Mouse (Mus musculus): ENCODE results near the gene Ntm.

The Ntm gene

DNA sequence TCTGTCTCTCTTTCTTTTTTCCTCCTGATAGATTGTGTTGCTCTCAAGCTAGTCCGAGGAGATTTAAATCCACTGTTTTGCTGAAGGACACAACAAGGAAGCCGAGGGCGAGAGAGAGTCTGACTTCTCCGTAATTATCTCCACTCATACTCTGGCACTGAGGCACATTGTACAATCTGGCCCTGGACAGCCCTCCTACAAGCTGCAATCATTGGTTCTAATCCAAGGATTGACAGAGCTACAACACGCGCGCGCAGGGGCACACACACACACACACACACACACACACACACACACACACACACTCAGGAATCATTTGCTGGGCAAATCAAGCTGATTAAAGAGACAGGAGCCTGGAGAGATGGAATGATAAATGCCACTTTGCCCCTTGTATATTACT, at the start of gene Ntm:
Gene Ntm (minus strand): TSS at position 164 of the 400 bp plus-strand sequence.
- in situ Hi-C loops (cut with MboI, MseI): loop anchor here (10.0 kb wide), 1 partner anchor 1012 kb away; no protein-coding TSS in a partner anchor

DNA sequence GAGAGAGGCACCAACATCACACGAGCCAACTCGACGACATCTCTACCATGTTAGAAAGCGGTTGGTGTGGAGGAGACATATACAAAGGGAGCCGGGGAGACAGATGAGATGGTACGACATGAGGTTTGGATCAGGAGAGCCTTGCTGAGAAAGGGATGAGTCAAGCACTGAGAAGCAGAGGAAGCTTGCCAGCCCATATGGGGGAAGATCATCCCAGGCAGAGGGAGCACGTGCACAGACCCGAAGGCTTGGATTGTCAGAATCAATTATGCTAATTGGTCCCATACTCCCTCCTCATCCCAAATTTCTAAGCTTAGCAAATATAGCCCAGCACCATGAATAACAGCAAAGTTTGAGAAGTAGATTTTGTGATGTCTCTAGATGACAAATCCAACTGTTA, 42.8 kb upstream of the Ntm start:
- in situ Hi-C loops (cut with MboI, MseI): no loop called here

DNA sequence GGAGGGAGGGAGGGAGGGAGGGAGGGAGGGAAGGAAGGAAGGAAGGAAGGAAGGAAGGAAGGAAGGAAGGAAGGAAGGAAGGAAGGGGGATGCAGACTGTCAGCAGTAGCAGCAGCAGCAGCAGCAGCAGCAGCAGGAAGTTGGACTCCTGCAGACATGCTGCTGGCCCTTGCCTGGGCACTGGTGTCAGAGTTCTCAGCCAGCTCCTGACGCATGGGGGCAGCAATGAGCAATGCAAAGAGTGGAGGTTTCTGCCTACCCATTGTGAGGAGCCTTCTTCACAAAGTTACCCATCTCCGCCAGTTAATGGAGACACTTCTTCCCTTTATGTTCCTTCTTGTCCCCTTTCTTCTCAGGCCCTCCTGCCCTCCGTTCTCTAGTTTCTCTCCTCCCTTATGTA, 40.7 kb upstream of the Ntm start:
- in situ Hi-C loops (cut with MboI, MseI): no loop called here

DNA sequence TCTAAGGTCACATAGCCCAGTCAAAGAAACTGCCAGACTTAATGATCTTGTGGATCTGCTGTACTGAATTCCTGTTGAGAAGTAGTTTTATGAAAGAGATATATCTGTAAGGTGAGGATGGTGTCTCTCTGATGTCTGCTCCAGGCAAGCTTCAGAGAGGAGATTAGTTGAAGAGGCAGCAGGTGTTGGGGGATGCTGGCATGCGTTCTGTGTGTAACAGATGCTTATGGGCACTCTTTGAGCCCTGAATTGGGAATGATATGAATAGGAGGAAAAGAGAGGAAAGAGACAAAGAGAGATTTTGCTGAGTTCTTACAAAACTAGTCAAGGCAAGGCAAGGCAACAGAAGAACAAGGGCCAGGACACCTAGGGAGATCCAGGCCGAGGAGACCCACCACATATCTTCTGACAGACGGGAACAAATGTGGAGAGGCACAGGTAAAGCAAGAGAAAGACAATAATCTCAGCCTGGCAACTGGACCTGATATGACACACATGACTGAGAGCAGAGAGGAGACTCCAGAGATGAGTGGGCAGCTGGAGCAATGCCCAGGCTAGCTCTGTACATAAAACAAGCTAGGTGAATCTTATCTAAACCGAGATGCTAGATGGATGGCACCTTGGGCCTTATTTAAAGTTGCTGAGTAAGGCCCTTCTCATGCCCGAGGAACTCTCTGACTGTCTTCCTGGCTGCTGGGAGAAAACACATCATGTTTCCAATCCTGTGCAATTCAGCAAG, 18.4 kb upstream of the Ntm start:
- in situ Hi-C loops (cut with MboI, MseI): no loop called here

DNA sequence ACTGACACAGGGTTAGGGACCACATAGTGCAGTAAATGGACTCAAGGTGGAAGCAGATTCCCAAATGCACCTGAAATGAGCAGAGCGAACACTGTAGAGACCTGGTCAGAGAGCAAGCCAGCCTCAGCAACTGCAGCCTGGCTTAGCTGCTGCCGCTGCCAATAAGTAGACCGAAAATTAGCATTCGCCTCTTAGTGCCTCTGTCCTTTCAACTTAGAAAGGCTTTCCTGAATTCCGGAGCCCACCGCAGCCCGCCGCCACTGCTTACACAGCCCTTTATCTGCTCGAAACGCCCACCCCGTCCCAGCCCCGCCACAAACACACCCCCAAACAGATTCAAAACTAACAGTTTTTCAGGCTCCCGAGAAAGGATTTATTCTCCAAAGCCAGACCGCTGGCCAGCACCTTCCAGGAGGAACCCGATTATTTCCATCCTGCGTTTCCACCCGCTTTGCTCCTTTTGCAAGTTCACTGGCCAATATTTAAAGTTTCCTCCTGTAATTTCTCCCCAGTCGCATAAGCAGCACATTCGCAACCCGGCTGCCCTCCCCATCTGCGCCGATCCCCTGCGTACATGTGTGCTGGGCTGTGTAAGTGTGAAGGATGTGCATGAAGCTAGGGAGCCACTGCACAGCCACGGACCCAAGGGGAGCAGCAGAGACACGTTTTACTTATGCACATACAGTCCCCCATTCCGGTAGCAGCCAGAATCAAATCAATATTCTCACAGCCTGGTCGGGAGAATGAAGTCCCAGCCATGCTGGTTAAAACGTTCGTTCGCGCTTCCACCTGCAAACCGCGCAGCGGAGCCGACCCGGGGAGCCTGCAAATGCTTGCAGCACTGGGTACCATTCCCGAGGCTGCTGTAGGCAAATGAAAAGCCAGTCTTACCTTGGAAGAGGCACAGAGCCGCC, 730 bp downstream of the Ntm start:
- in situ Hi-C loops (cut with MboI, MseI): loop anchor here (10.0 kb wide), 1 partner anchor 1013 kb away; no protein-coding TSS in a partner anchor

DNA sequence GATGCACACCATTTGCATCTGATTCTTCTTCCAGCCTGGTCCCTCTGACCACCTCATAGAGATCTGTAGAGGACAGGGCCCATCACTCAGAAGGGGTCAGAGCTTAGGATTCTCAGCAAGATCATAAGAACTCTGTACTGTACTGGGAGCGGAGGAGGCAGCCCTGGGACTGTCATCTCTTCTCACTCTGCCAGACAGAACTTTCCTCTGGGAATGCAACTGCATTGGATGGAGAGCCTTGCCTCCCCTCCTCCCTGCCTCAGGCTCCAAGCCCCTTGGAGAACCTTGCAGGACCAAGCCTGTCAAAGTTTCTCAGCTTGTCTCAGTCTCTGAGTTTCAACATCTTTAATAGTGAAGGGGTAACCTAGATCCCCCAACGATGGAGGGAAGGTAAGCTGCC, 1.4 kb downstream of the Ntm start:
- in situ Hi-C loops (cut with MboI, MseI): loop anchor here (10.0 kb wide), 1 partner anchor 1013 kb away; no protein-coding TSS in a partner anchor

DNA sequence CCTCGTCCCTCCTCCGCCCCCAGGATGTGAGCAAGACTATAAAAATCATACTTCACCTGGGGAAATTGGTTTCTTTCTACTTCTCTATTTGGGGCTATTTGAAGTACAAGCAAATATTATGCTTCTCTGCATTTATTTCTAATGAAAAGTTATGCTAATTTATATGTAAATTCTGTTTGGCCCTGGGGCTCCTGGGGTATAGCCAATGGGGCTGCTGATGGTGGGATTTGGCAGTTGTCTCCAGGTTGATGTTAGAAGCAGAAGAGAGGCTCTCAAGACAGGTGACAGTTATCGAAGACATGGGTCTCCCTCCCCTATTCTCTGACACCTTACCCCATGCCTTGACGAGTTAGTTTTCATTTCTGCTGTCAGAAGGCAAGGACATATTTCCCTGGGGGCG, 2.2 kb downstream of the Ntm start:
- in situ Hi-C loops (cut with MboI, MseI): loop anchor here (10.0 kb wide), 1 partner anchor 1014 kb away; no protein-coding TSS in a partner anchor

DNA sequence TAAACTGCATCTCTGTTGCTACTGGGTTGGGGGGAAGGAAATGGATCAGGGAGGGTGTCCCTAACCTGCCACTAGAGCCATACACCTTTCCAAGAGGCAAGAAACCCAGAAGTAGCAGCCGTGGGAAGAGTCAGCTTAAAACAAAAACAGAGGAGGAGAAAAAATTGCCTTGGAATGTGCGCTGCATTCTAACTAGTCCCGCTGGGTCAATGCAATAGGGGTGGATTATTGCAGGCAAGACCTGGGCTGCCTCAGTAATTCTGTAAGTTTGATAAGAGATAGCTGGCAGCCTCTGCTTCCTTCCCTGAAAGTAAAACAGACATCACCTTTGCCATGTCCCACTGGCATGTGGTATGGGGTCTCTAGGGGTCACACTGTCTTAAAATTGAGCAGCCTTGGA, 2.7 kb downstream of the Ntm start:
- in situ Hi-C loops (cut with MboI, MseI): loop anchor here (10.0 kb wide), 1 partner anchor 1015 kb away; no protein-coding TSS in a partner anchor

DNA sequence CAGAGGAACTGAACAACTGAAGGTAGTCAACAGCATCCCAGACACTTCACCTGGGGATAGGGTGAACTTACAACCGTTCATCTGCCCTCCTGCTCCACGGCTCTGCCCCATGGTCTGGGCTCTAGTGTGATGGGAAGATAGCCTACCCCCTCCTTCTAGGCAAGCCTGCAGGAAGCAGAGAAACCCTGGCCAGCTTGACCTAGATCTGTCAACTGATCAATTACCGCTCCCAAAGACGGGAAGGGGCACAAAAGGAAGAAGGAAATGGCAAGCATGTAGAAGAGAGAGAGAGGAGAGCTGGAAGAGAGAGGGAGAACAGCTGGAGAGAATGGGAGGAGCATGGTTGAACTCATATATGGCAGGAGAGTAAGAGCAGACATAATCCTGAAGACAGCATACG, 6.0 kb downstream of the Ntm start:
- in situ Hi-C loops (cut with MboI, MseI): no loop called here

DNA sequence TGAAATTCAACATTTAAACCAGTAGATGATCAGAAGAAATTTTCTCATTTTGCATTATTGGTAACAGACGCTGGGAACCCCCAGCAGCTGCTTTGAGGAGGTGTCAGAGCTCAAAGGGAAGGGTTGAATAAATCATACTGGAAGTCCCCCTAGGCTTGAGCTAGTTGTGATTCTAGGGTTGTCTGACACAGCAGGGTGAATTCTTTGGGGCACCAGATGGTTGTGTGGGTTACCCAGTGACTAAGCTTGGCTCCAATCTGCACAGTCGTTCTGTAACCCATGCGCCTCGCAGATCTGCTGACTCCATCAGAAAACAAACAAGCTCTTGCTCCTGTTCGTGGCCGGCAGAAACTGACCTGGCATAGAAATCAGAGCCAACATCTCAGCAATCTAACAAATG, 8.9 kb downstream of the Ntm start:
- in situ Hi-C loops (cut with MboI, MseI): no loop called here

DNA sequence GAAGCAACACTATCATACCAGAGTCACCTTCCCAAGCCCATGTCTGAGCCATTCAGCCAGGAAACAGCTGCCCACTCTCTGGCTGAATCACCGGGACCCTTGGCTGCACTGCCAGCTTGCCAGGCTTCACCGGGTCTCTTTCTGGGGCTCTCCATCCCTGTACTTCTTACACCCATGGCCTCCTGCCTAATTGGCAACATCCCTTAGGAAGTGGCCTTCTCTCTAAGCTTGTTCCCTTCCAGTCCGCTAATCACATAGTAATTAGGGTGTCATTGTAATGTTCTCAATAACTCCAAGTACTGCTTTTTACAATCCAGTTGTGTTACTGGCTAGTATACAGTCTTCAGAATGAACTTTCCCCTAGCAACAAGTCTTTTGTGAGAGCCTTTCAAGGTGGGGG, 13.9 kb downstream of the Ntm start:
- in situ Hi-C loops (cut with MboI, MseI): no loop called here

DNA sequence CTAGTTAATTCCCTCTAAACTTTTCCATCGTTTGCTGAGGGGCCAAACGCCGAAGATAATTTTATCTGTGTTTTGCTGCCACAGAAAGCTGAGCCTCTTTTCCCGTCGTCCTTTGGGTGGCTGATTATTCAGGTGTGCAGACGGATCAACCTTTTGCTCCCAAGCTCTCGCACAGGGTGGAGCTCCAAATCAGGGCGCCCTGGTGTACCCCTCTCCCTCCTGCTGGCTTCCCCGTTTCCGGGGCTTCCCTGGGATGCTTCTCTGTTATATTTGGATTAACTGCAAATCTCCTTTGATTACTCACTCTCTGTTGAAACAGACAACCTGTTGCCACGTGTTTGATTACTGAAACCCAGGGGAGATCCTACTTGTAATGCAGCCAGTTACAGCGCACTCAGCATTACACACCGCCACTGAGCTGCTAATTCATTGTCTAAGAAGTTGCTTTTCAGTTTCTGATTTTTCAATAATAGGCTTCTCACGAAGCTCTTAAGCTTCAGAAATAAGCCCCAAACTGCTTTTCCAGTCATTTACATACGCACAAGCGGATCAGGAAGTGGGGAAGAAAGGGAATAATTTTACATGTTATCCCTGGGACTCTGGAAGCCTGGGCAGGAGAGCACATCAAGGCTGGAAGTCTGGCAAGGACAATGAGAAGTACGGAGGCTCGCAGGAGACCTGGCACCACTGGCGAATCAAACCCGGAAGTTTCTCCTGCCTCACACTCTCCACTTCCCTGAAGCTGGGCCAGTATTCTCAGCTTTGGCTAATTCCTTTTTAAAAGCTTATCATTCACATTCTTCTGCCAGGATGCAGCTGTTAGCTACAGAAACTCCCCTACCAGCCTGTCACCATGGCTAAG, 19.5 kb downstream of the Ntm start:
- in situ Hi-C loops (cut with MboI, MseI): no loop called here

DNA sequence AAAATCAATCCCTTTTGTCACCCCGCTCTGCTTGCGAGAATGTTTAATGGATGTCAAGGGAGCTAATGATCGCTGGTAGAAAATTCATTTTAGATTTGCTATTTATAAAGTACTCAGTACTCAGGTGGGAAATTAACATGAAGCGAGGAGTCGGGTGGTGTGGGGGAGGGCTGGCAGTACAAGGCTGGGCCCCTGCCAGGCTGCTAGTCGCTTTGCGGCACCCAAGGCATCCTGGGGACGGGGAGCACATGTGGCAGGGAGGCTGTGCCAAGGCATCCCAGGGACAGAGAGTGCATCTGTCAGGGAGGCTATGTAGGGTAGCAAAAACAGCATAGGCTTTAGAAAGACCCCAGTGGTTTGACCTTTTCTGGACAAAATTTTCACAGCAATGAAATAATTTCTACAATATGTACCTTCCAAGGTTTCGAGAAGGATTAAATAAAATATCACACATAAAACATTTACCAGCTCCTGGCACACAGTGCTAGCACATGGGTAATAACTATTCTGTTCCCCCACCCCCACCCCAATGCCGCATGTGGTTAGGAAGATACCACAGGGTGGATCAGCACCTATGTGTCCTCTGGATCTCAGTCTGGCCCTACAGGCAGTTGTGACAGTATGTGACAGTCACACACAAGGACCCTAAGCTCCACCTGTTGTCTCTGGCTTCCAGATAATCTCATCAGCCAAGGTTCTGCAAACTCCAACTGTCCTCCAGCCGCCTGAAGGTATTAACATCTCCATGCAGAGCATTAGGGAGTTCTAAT, 20.6 kb downstream of the Ntm start:
- in situ Hi-C loops (cut with MboI, MseI): no loop called here

DNA sequence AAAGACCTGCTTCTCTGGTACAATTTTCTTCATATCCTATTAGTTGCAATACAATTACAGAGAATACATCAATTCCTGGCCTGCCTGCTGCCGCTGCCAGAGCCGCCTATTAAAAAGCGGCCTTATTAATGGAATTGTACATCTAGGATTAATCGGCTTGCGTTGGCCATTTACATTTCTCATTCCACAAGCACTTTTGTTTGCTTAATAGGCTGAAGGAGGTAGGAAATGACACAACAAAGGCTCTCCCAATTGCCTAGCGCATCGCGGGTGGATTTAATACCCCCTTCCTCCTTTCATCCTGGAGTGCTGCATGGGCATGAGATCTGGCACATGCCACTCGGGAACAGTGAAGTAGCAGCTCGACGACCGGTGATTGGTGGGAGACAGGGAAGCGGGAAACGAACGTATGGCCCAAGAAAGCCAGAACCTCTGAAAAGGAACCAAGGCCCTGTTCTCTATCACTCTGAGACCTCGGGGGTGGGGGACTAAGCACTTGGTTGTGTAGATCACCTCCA, 23.4 kb downstream of the Ntm start:
- in situ Hi-C loops (cut with MboI, MseI): no loop called here

DNA sequence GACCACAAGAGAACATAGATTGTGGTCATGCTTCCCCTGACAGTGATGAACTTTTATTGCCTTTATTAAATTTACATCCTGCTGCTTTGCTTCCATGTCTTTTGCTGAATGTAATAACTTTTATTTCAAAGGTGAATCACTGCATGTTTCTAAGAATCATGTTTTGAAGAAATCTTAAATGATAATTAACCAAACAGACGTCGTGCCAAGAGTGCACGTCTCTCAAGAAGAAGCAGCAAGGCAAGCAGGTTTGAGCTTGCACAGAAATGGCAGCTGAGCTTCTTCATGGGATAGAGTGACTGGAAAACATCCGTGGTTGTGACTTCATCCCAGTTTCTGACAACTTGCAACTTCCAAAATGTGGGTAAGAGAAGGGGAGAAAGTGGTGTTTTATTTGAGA, 34.1 kb downstream of the Ntm start:
- in situ Hi-C loops (cut with MboI, MseI): no loop called here

DNA sequence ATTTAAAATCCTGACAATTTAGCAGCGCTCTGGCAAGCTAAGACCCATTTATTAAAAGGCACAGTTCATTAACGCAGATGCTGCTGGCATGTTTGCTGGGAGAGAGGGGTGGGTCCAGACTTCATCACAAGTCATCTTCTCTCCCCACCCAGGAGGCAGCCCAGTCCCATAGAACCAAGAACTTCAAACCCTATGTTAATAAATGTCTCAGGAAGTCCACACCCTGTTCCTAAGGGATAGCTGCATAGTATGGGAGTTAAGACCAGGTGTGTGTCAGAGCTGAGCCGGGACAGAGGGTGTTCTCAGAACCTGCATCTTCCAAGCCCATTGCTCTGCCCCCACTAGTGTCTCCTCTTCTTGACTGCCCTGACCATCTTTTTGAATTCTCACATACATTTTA, 37.6 kb downstream of the Ntm start:
- in situ Hi-C loops (cut with MboI, MseI): no loop called here

DNA sequence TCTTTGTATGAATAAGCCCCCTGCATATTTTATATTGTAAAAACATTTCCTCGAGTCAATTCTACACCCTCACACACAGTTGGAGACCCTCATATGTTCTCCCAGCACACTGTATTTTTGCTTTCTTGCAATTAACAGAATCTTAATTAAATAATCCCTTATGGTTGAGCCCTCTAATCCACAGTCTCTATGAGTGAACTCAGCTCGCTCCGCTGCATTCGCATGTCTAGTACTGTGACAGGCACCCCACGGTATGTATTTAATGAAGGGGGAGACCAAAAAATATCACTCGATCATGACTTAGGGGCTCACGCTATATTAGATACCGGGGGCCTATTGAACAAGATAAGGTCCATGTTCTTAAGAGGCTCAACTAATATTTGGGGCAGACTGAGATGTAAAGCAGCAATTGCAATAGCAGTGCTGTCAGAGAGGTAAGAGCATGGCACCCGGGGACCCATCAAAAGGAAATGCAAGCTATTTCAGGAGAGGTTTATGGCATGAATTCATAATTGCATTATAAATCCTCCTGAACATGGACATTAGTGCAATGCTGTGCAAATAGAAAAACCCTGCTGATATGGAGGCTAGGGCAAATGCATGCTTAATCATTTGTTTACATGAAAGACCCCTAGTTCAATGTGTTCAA, 64.4 kb downstream of the Ntm start:
- in situ Hi-C loops (cut with MboI, MseI): no loop called here

DNA sequence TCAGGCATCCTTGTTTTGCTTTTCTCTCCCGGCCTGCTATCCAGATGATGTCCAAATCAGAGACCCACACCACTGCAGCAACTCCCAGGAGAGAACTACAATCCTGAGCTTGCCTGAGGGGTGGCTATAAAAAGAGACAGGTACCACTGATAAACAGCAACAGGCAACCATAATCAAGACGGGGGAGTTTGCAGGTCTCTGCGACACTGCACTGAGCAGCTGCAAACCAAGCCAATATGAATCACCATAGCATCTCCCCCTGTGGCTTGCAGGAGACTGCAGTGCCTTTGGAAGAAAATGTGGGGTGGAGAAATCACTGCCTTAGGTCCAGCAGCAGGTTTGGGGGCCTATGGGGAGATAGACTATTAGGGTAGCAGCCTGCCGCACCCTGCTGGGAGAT, 65.5 kb downstream of the Ntm start:
- in situ Hi-C loops (cut with MboI, MseI): no loop called here

DNA sequence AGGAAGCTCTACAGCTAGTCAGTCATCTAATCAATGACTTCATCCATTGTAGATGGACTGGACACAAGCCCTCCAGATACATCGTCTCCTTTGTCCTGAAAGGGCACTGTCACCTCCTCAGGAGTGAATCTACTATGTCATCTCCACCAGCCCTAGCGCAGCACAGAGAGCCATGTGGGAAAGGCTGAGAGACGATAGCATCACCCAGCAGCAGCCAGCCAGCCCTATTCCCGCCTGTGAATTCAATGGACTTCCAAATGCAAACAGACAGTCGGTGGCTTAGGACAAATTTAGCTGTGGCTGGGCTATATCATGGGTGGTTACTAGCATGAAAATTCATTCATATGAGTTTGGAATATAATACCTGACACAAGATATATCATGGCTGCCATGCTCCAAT, 70.1 kb downstream of the Ntm start:
- in situ Hi-C loops (cut with MboI, MseI): no loop called here

DNA sequence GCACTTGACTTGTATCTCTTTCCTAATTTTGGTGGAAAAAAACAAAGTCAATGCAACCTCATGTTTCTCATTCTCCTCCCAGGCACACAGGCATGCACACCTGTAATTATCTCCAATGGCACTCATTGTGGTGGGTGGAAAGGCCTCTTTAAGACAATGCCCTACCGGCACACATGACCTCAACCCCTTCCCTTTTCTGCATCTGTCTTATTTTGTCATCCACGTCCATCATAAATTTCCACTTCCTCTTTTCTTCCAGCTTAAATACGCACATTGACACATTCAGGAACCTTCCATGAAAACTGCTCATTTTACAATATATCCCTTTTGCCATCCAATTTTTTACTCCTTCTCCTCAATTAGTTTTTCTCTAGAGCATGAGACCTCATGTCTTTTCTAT, 74.2 kb downstream of the Ntm start:
- in situ Hi-C loops (cut with MboI, MseI): no loop called here
